Comparison of ENCODE assay signal across 8 mouse cellular contexts in the genomic region with DNA sequence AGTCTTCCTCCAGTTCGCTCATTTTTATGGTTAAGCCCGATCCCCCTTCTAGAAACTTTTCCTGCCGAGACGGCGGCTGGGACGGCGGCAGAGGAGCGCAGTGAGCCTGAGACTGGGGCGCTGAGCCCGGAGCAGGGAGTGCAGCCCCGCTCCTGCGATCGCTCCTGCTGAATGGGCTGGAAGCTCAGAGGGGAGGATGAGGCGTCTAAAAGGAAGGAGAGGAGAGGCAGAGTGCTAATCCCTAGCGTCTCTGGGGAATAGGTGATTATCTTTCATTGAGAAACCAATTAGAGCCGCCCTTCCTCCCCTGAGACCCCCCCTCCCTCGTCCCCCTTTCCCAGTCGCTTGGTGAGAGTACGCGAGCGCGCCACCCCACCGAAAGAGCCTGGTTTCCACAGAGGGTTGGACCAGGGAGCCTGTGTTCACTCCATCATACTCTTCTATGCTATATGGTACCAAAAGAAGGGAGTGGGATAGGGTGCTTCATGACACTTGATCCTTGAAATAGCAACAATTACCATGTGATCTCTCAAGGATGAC. TPM values are rescaled to one million over a fixed set of nuclear protein-coding genes. Genes with fewer than 3 reads are reported as not detected.
DNase-seq lines count a peak whose midpoint lies in the region; ATAC-seq and TF ChIP-seq lines count a peak whose summit lies in the region.

Gene Prkg1 (minus strand): TSS at position 233 of the 540 bp plus-strand sequence.

- H3K27me3 ChIP-seq in hindbrain, embryonic 15.5 days = peaks cover 38% of the 10 kb centered on the region
- H3K27me3 ChIP-seq in limb, embryonic 13.5 days = peaks cover 69% of the 10 kb centered on the region
- peaks cover 14% of the 10 kb centered on the region for H3K27me3 ChIP-seq in midbrain, embryonic 16.5 days (ENCODE audit: control insufficient read depth, insufficient read depth, low read depth, low read length)

- under 1% methylated on average over 22 of the region's 23 CpGs for WGBS in hindbrain, embryonic 15.5 days
- WGBS in limb, embryonic 13.5 days = under 1% methylated on average over 22 of the region's 23 CpGs
- whole genome bisulfite sequencing in midbrain, embryonic 16.5 days = 0% methylated on average over 23 of the region's 23 CpGs

- peak within 1 kb of the TSS; percentile 94 for H3K4me2 ChIP-seq in hindbrain, embryonic 15.5 days
- peak within 1 kb of the TSS; percentile 96 for H3K4me2 ChIP-seq in limb, embryonic 13.5 days (replicated peaks)
- H3K4me2 ChIP-seq in midbrain, embryonic 16.5 days (ENCODE audit: low read length) = peak within 1 kb of the TSS; percentile 95

- H3K9me3 ChIP-seq in hindbrain, embryonic 15.5 days = no peaks in the 10 kb centered on the region
- H3K9me3 ChIP-seq in limb, embryonic 13.5 days = no peaks in the 10 kb centered on the region
- H3K9me3 ChIP-seq in midbrain, embryonic 16.5 days (replicated peaks; ENCODE audit: control insufficient read depth, low read length, poor library complexity, severe bottlenecking) = no peaks in the 10 kb centered on the region

- no peaks in the 10 kb centered on the region for H3K36me3 ChIP-seq in hindbrain, embryonic 15.5 days
- H3K36me3 ChIP-seq in limb, embryonic 13.5 days = no peaks in the 10 kb centered on the region
- H3K36me3 ChIP-seq in midbrain, embryonic 16.5 days (ENCODE audit: control insufficient read depth, insufficient read depth, low read length) = no peaks in the 10 kb centered on the region

- no peak for TF ChIP-seq CTCF in layer of hippocampus, adult 2 months (conservative IDR thresholded peaks at IDR 0.05)

- H3K4me1 ChIP-seq in hindbrain, embryonic 15.5 days (replicated peaks) = peaks cover 31% of the 10 kb centered on the region
- H3K4me1 ChIP-seq in limb, embryonic 13.5 days = peaks cover 25% of the 10 kb centered on the region
- peaks cover 26% of the 10 kb centered on the region; the same call in 1 of the 2 replicates for H3K4me1 ChIP-seq in midbrain, embryonic 16.5 days (ENCODE audit: control insufficient read depth, insufficient read depth, low read length)

- peak; percentile 79 for ATAC-seq in hindbrain, embryonic 15.5 days (ENCODE audit: low FRiP score, low read depth)
- ATAC-seq in limb, embryonic 13.5 days (ENCODE audit: low FRiP score, low read depth) = peak; percentile 69
- peak; percentile 86 for ATAC-seq in midbrain, embryonic 16.5 days

- DNase-seq in layer of hippocampus, adult 2 months (ENCODE audit: low spot score in 2 of 2) = peak in 1 of 2 experiments; percentile 20
- DNase-seq in layer of hippocampus, adult 9-11 months = no peak
- DNase-seq in adrenal gland, postnatal 25 days = peak; percentile 38
- peak; percentile 44 for DNase-seq in gastrocnemius, postnatal 10 days
- DNase-seq in spleen, postnatal 4 days (ENCODE audit: low spot score in 2 of 2) = no peak

- peak within 1 kb of the TSS; percentile 27; the same call in 1 of the 2 replicates for H3K9ac ChIP-seq in hindbrain, embryonic 15.5 days
- peak within 1 kb of the TSS; percentile 65 for H3K9ac ChIP-seq in limb, embryonic 13.5 days
- peak within 1 kb of the TSS; percentile 59 for H3K9ac ChIP-seq in midbrain, embryonic 16.5 days (ENCODE audit: low read depth, low read length)

- H3K27ac ChIP-seq in layer of hippocampus, adult 2 months = peak within 1 kb of the TSS; percentile 28
- H3K27ac ChIP-seq in hindbrain, embryonic 15.5 days (replicated peaks) = 0 out of 2 replicates have a peak within 1 kb of the TSS, but pooled peaks have one; percentile 20
- no peak within 1 kb of the TSS for H3K27ac ChIP-seq in limb, embryonic 13.5 days
- H3K27ac ChIP-seq in midbrain, embryonic 16.5 days (ENCODE audit: low read length) = no peak within 1 kb of the TSS

- H3K4me3 ChIP-seq in layer of hippocampus, adult 2 months = peak within 1 kb of the TSS; percentile 53
- peak within 1 kb of the TSS; percentile 49 for H3K4me3 ChIP-seq in hindbrain, embryonic 15.5 days
- peak within 1 kb of the TSS; percentile 57 for H3K4me3 ChIP-seq in limb, embryonic 13.5 days
- H3K4me3 ChIP-seq in midbrain, embryonic 16.5 days (ENCODE audit: low read depth, low read length) = peak within 1 kb of the TSS; percentile 46

RNA-seq across cellular contexts. Expression of gene Prkg1, which starts in this region (rescaled TPM):
- 10 to 100 TPM; 24.6 to 25.7 TPM for total RNA-seq in layer of hippocampus, adult 2 months (2021)
- total RNA-seq in adrenal gland, postnatal 25 days (2021) = 7.7 and 8.2 TPM in 2 replicates
- 10 to 100 TPM; 30.5 to 38.3 TPM for total RNA-seq in gastrocnemius, postnatal 10 days (2021)
- polyA plus RNA-seq in hindbrain, embryonic 15.5 days (2015; fragmentation: Nextera tagmentation; extraction: Ambion mirVana) = 5.0 and 5.6 TPM in 2 replicates
- polyA plus RNA-seq in limb, embryonic 13.5 days (2015; fragmentation: Nextera tagmentation; extraction: Ambion mirVana) = 7.7 and 8.4 TPM in 2 replicates
- 4.9 and 5.3 TPM in 2 replicates for polyA plus RNA-seq in midbrain, embryonic 16.5 days (2015; fragmentation: Nextera tagmentation; extraction: Ambion mirVana)

Comparison
In these comparisons a context has a peak if more than half of its experiments do, and no peak if none do; other contexts are left out.
1. DNase-seq: peak in adrenal gland, postnatal 25 days (single experiment) and gastrocnemius, postnatal 10 days (single experiment); none in layer of hippocampus, adult 9-11 months (single experiment) and spleen, postnatal 4 days (0 of 2).
2. H3K27ac ChIP-seq: peak in layer of hippocampus, adult 2 months (single experiment) and hindbrain, embryonic 15.5 days (single experiment); none in limb, embryonic 13.5 days (single experiment) and midbrain, embryonic 16.5 days (single experiment).
3. Peak in every context shown above with its lines, with median percentiles within 50 percentile points of each other: H3K4me3 ChIP-seq, ATAC-seq, H3K4me2 ChIP-seq and H3K9ac ChIP-seq.